Mouse (Mus musculus): ENCODE data around the gene Tsc22d2. TPM values are rescaled to one million over a fixed set of nuclear protein-coding genes. Genes with fewer than 3 reads are reported as not detected.

The Tsc22d2 gene
- polyA plus RNA-seq, 1 experiment from 2014 or later: 7.5 TPM

DNA sequence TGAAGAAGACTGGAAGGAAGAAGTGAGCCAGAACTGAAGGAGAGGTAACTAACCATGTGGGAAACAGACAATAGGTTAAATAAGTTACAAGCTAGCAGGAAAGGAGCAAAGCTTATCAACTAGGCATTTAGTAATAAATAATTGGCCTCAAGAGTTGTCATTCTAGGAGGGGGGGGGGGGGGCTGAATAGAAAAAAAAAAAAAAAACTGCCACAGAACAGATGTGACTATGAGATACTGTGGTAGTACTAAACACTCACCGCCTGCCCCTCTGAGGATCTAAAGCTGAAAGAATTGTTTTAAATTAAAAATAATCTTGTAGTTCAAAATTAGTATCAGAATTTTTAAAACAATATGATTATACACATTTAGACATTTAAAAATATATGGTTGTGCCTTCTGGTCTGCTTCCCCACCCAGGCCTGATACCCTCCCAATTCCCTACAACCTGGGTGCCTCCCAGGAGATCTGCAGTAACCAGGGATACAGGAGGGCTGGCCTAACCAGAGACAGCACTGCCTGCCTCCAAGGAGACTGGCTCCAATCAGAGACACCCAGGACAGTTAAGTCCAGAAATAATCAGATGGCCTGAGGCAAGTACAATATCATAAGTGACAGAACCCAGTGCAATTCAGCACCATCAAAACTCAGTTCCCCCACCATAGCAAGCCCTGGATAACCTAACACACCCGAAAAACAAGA is 64.4 kb downstream of the Tsc22d2 start:
- Histone ChIP-seq H3K4me3 (ENCODE audit: low read length) (no peak overlapping the region), H3K9me3 (ENCODE audit: low read length) (no peaks in the 10 kb centered on the region), H3K36me3 (ENCODE audit: insufficient read depth, low read length) (no peaks in the 10 kb centered on the region), H3K27ac (ENCODE audit: low read length) (no peak overlapping the region), H3K4me2 (replicated peaks; ENCODE audit: low read depth, low read length) (no peak overlapping the region), H3K27me3 (ENCODE audit: insufficient read depth, low read length) (no peaks in the 10 kb centered on the region), H3K4me1 (ENCODE audit: insufficient read depth, low read length) (no peaks in the 10 kb centered on the region), H3K9ac (replicated peaks; ENCODE audit: low read length) (no peak overlapping the region)
- WGBS: 94% methylated on average over 2 of the region's 2 CpGs
- ATAC-seq (ENCODE audit: low FRiP score, low TSS enrichment): no peak

- Histone ChIP-seq H3K4me3 (ENCODE audit: low read length) (no peak overlapping the region), H3K4me2 (replicated peaks; ENCODE audit: low read depth, low read length) (no peak overlapping the region), H3K36me3 (ENCODE audit: insufficient read depth, low read length) (no peaks in the 10 kb centered on the region), H3K27me3 (ENCODE audit: insufficient read depth, low read length) (no peaks in the 10 kb centered on the region), H3K27ac (ENCODE audit: low read length) (no peak overlapping the region), H3K9ac (replicated peaks; ENCODE audit: low read length) (no peak overlapping the region), H3K9me3 (ENCODE audit: low read length) (peaks cover 2% of the 10 kb centered on the region; the same call in 1 of the 2 replicates), H3K4me1 (ENCODE audit: insufficient read depth, low read length) (no peaks in the 10 kb centered on the region)
- 72% methylated on average over 7 of the region's 7 CpGs for WGBS
- no peak for ATAC-seq (ENCODE audit: low FRiP score, low TSS enrichment)
Measured at GRCm38 (mm10) chr3:58485883-58486282, 71.4 kb downstream of the Tsc22d2 start.

- Histone ChIP-seq H3K27ac (ENCODE audit: low read length) (no peak overlapping the region), H3K36me3 (ENCODE audit: insufficient read depth, low read length) (no peaks in the 10 kb centered on the region), H3K4me2 (replicated peaks; ENCODE audit: low read depth, low read length) (no peak overlapping the region), H3K27me3 (ENCODE audit: insufficient read depth, low read length) (no peaks in the 10 kb centered on the region), H3K9ac (replicated peaks; ENCODE audit: low read length) (no peak overlapping the region), H3K4me1 (ENCODE audit: insufficient read depth, low read length) (no peaks in the 10 kb centered on the region), H3K4me3 (ENCODE audit: low read length) (no peak overlapping the region), H3K9me3 (ENCODE audit: low read length) (peaks cover 2% of the 10 kb centered on the region; the same call in 1 of the 2 replicates)
- 82% methylated on average over 3 of the region's 3 CpGs for WGBS
- ATAC-seq (ENCODE audit: low FRiP score, low TSS enrichment): no peak
Measured at GRCm38 (mm10) chr3:58487121-58487520, 72.6 kb downstream of the Tsc22d2 start.

DNA sequence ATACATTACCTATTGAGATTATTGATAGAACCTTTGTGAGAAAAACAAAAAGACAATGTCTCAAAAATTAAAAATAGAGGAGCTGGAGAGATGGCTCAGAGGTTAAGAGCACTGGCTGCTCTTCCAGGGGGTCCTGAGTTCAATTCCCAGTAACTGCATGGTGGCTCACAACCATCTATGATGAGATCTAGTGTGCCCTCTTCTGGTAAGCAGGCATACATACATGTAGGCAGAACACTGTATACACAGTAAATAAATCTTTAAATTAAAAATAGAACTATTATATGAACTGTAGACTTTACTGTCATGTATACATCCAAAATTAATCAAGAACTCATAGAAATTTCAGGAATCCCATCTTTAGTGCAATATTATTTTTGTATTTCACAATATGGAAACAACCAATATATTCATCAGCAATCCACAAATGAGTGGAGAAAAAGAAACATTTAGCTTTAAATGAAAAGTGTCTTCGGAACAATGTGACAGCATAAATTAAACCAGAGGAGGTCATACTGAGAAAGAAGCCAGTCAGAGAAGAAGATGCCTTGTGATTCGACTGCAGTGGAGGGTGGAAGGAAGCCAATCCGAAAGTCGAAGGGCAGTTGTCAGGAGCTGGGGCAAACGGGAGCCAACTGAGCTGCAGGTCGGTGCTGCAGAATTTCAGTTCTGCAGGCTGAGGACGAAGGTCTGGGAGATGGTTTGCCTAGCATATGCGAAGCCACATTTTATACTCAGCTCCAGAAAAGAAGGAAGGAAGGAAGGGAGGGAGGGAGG is 73.7 kb downstream of the Tsc22d2 start:
- no peaks in the 10 kb centered on the region for H3K27me3 ChIP-seq (ENCODE audit: insufficient read depth, low read length)
- H3K4me2 ChIP-seq (replicated peaks; ENCODE audit: low read depth, low read length): no peak overlapping the region
- peaks cover 2% of the 10 kb centered on the region; the same call in 1 of the 2 replicates for H3K9me3 ChIP-seq (ENCODE audit: low read length)
- ATAC-seq (ENCODE audit: low FRiP score, low TSS enrichment): no peak
- H3K4me1 ChIP-seq (ENCODE audit: insufficient read depth, low read length): no peaks in the 10 kb centered on the region
- WGBS: 74% methylated on average over 7 of the region's 8 CpGs
- H3K27ac ChIP-seq (ENCODE audit: low read length): no peak overlapping the region
- H3K9ac ChIP-seq (replicated peaks; ENCODE audit: low read length): no peak overlapping the region
- H3K4me3 ChIP-seq (ENCODE audit: low read length): no peak overlapping the region
- H3K36me3 ChIP-seq (ENCODE audit: insufficient read depth, low read length): no peaks in the 10 kb centered on the region

GRCm38 (mm10) chr3:58490787-58491186 is 76.3 kb downstream of the Tsc22d2 start:
- Histone ChIP-seq H3K9ac (replicated peaks; ENCODE audit: low read length) (no peak overlapping the region), H3K27me3 (ENCODE audit: insufficient read depth, low read length) (no peaks in the 10 kb centered on the region), H3K4me3 (ENCODE audit: low read length) (no peak overlapping the region), H3K4me1 (ENCODE audit: insufficient read depth, low read length) (no peaks in the 10 kb centered on the region), H3K4me2 (replicated peaks; ENCODE audit: low read depth, low read length) (no peak overlapping the region), H3K9me3 (ENCODE audit: low read length) (peaks cover 2% of the 10 kb centered on the region; the same call in 1 of the 2 replicates), H3K36me3 (ENCODE audit: insufficient read depth, low read length) (no peaks in the 10 kb centered on the region), H3K27ac (ENCODE audit: low read length) (no peak overlapping the region)
- no peak for ATAC-seq (ENCODE audit: low FRiP score, low TSS enrichment)
- WGBS: 77% methylated on average over 7 of the region's 7 CpGs

GRCm38 (mm10) chr3:58493621-58494020 is 79.1 kb downstream of the Tsc22d2 start:
- Histone ChIP-seq H3K27ac (ENCODE audit: low read length) (no peak overlapping the region), H3K9me3 (ENCODE audit: low read length) (no peaks in the 10 kb centered on the region), H3K9ac (replicated peaks; ENCODE audit: low read length) (no peak overlapping the region), H3K36me3 (ENCODE audit: insufficient read depth, low read length) (no peaks in the 10 kb centered on the region), H3K27me3 (ENCODE audit: insufficient read depth, low read length) (no peaks in the 10 kb centered on the region), H3K4me3 (ENCODE audit: low read length) (no peak overlapping the region), H3K4me2 (replicated peaks; ENCODE audit: low read depth, low read length) (no peak overlapping the region), H3K4me1 (ENCODE audit: insufficient read depth, low read length) (no peaks in the 10 kb centered on the region)
- WGBS: 85% methylated on average over 4 of the region's 4 CpGs
- no peak for ATAC-seq (ENCODE audit: low FRiP score, low TSS enrichment)

- no peaks in the 10 kb centered on the region for H3K4me1 ChIP-seq (ENCODE audit: insufficient read depth, low read length)
- H3K9me3 ChIP-seq (ENCODE audit: low read length): no peaks in the 10 kb centered on the region
- H3K4me3 ChIP-seq (ENCODE audit: low read length): no peak overlapping the region
- H3K4me2 ChIP-seq (replicated peaks; ENCODE audit: low read depth, low read length): no peak overlapping the region
- no peaks in the 10 kb centered on the region for H3K27me3 ChIP-seq (ENCODE audit: insufficient read depth, low read length)
- no peak for ATAC-seq (ENCODE audit: low FRiP score, low TSS enrichment)
- no peaks in the 10 kb centered on the region for H3K36me3 ChIP-seq (ENCODE audit: insufficient read depth, low read length)
- WGBS: 66% methylated on average over 2 of the region's 2 CpGs
- no peak overlapping the region for H3K9ac ChIP-seq (replicated peaks; ENCODE audit: low read length)
- no peak overlapping the region for H3K27ac ChIP-seq (ENCODE audit: low read length)
Measured at GRCm38 (mm10) chr3:58501961-58502360, 87.4 kb downstream of the Tsc22d2 start.

- no peak overlapping the region for H3K4me3 ChIP-seq (ENCODE audit: low read length)
- H3K9ac ChIP-seq (replicated peaks; ENCODE audit: low read length): no peak overlapping the region
- no peak for ATAC-seq (ENCODE audit: low FRiP score, low TSS enrichment)
- no peak overlapping the region for H3K4me2 ChIP-seq (replicated peaks; ENCODE audit: low read depth, low read length)
- H3K36me3 ChIP-seq (ENCODE audit: insufficient read depth, low read length): no peaks in the 10 kb centered on the region
- H3K27ac ChIP-seq (ENCODE audit: low read length): no peak overlapping the region
- no peaks in the 10 kb centered on the region for H3K27me3 ChIP-seq (ENCODE audit: insufficient read depth, low read length)
- WGBS: 59% methylated on average over 3 of the region's 3 CpGs
- H3K9me3 ChIP-seq (ENCODE audit: low read length): no peaks in the 10 kb centered on the region
- no peaks in the 10 kb centered on the region for H3K4me1 ChIP-seq (ENCODE audit: insufficient read depth, low read length)
Measured at GRCm38 (mm10) chr3:58503720-58504333, 89.3 kb downstream of the Tsc22d2 start.

DNA sequence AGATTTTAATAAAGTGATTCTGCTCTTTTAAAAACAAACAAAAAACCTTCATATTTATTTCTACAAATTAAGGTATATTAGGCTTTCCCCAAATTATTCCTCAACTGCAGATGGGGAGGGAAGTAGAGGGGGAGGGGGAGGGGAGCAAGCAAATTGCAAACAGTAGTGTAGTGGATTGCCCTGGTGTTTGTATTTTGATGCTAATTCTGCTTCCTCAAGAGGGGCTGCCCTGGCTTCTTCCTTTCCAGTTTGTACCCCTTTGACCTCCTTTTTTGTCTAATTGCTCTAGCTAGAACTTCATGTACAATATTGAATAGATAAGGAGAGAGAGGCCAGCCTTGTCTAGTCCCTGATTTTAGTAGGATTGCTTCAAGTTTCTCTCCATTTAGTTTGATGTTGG is 90.2 kb downstream of the Tsc22d2 start:
- H3K36me3 ChIP-seq (ENCODE audit: insufficient read depth, low read length): no peaks in the 10 kb centered on the region
- no peak overlapping the region for H3K27ac ChIP-seq (ENCODE audit: low read length)
- H3K4me2 ChIP-seq (replicated peaks; ENCODE audit: low read depth, low read length): no peak overlapping the region
- H3K4me3 ChIP-seq (ENCODE audit: low read length): no peak overlapping the region
- H3K27me3 ChIP-seq (ENCODE audit: insufficient read depth, low read length): no peaks in the 10 kb centered on the region
- no peak for ATAC-seq (ENCODE audit: low FRiP score, low TSS enrichment)
- no peak overlapping the region for H3K9ac ChIP-seq (replicated peaks; ENCODE audit: low read length)
- H3K9me3 ChIP-seq (ENCODE audit: low read length): no peaks in the 10 kb centered on the region
- H3K4me1 ChIP-seq (ENCODE audit: insufficient read depth, low read length): no peaks in the 10 kb centered on the region
